Mouse (Mus musculus) forebrain, embryonic 13.5 days (tissue): ENCODE measurements around the gene Krtap5-1. TPM values are rescaled to one million over a fixed set of nuclear protein-coding genes. Genes with fewer than 3 reads are reported as not detected.

Experiments used
- polyA plus RNA-seq: library from polyadenylated mRNA; unstranded; fragments of >200 nt; fragmentation: Nextera tagmentation; extraction: Ambion mirVana; gene quantifications from 2 replicates; pipeline ENCODE4 v1.2.1, GENCODE M21; 2015

The Krtap5-1 gene
- polyA plus RNA-seq, 1 experiment from 2014 or later: not detected

Other genes starting within 250 kb of the Krtap5-1 start
- 51.0 and 58.1 TPM in 2 replicates for gene Mob2, start 236.1 kb downstream of the Krtap5-1 start, polyA plus RNA-seq
- gene Dusp8, start 201.3 kb downstream of the Krtap5-1 start, polyA plus RNA-seq: 44.1 and 55.6 TPM in 2 replicates
- gene Gm45618, start 176.4 kb downstream of the Krtap5-1 start, polyA plus RNA-seq: not detected in 2 replicates
- not detected in 2 replicates for gene Gm39115, start 161.1 kb downstream of the Krtap5-1 start, polyA plus RNA-seq
- not detected in 2 replicates for gene Gm45337, start 152.5 kb downstream of the Krtap5-1 start, polyA plus RNA-seq
- gene Gm29735, start 140.0 kb downstream of the Krtap5-1 start, polyA plus RNA-seq: not detected in 2 replicates
- gene Gm4553, start 131.4 kb downstream of the Krtap5-1 start, polyA plus RNA-seq: not detected in 2 replicates
- not detected in 2 replicates for gene Krtap5-2, start 121.1 kb downstream of the Krtap5-1 start, polyA plus RNA-seq
- gene Gm10153, start 106.7 kb downstream of the Krtap5-1 start, polyA plus RNA-seq: not detected in 2 replicates
- not detected in 2 replicates for gene Krtap5-3, start 95.8 kb downstream of the Krtap5-1 start, polyA plus RNA-seq
- gene Gm7579, start 85.3 kb downstream of the Krtap5-1 start, polyA plus RNA-seq: not detected in 2 replicates
- not detected in 2 replicates for gene Krtap5-5, start 67.1 kb downstream of the Krtap5-1 start, polyA plus RNA-seq
- not detected in 2 replicates for gene Gm40460, start 56.0 kb downstream of the Krtap5-1 start, polyA plus RNA-seq
- gene Gm2431, start 38.8 kb downstream of the Krtap5-1 start, polyA plus RNA-seq: not detected in 2 replicates
- not detected in 2 replicates for gene Gm4559, start 22.8 kb downstream of the Krtap5-1 start, polyA plus RNA-seq
- not detected in 2 replicates for gene Krtap5-4, start 6.4 kb upstream of the Krtap5-1 start, polyA plus RNA-seq
- 0.96 and 1.1 TPM in 2 replicates for gene Ifitm10, start 76.6 kb upstream of the Krtap5-1 start, polyA plus RNA-seq
- 1.5 TPM in 1 of 2 replicates, not detected in the other for gene Gm49369, start 85.5 kb upstream of the Krtap5-1 start, polyA plus RNA-seq
- 145 and 166 TPM in 2 replicates for gene Ctsd, start 90.9 kb upstream of the Krtap5-1 start, polyA plus RNA-seq
- gene Syt8, start 137.7 kb upstream of the Krtap5-1 start, polyA plus RNA-seq: not detected in 2 replicates
- 0.61 TPM in 1 of 2 replicates, not detected in the other for gene Tnni2, start 144.7 kb upstream of the Krtap5-1 start, polyA plus RNA-seq
- 4.2 TPM in 2 replicates for gene Lsp1, start 163.7 kb upstream of the Krtap5-1 start, polyA plus RNA-seq
- 0.28 and 0.77 TPM in 2 replicates for gene Tnnt3, start 201.7 kb upstream of the Krtap5-1 start, polyA plus RNA-seq
- 16.2 and 16.5 TPM in 2 replicates for gene Mrpl23, start 235.6 kb upstream of the Krtap5-1 start, polyA plus RNA-seq